Mouse (Mus musculus) cortical plate, adult 2 months (tissue): ENCODE data around the gene Gstk1.

Experiments used
- CTCF ChIP-seq: fragments of 200-500 bp; IDR thresholded peaks from 2 replicates; pipeline ENCODE4 v1.5.1; 2011; ENCODE audit warnings: mild to moderate bottlenecking, control low read depth, low read length; ENCODE audit not compliant: insufficient read depth; ENCODE audit errors: extremely low read depth
- POLR2A ChIP-seq: fragments of 200-500 bp; IDR thresholded peaks from 2 replicates; pipeline ENCODE4 v1.6.1; 2011; ENCODE audit warnings: mild to moderate bottlenecking, low read length, control low read depth; ENCODE audit not compliant: insufficient read depth; ENCODE audit errors: extremely low read depth

DNA sequence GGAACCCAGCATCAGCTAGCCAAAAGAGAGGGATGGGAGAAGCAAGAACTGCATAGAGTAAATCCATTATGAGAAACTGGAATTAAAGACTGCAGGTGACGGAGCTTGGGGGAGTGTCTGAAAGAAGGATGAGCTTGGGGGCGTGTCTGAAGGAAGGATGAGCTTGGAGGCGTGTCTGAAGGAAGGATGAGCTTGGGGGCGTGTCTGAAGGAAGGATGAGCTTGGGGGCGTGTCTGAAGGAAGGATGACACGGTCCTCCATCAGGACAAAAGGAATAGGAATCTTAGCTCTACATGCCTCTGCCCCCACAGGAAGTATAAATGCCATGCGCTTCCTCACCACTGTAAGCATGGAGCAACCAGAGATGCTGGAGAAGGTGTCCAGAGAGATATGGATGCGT, 1.4 kb downstream of the Gstk1 start:
- no peak for TF ChIP-seq POLR2A
- TF ChIP-seq CTCF = no peak
